Mouse (Mus musculus): ENCODE results near the gene Sparcl1. TPM values are rescaled to one million over a fixed set of nuclear protein-coding genes. Genes with fewer than 3 reads are reported as not detected.

Sparcl1 gene
- polyA plus RNA-seq, 2 experiments: 63.9 to 68.4 TPM

DNA sequence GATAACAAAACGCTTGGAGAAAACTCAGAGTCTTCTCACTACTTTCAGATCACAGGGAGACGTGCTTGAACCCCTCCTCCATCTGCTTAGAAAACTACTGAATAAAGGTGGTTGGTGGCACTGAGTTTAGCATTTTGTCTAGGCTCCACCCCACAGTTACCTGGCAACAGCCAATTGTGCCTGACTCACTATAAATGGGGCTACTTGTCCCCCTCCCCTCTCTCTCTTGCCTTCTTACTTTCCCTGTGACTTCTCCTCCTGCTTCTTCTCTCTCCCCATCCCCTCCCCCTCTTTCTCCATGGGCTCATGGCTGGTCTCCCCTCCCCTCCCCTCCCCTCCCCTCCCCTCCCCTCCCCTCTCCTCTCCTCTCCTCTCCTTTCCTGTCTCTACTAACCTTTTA, 9.4 kb downstream of the Sparcl1 start:
- H3K9ac ChIP-seq (ENCODE audit: low read depth, low read length, severe bottlenecking): no peak overlapping the region
- no peaks in the 10 kb centered on the region for H3K36me3 ChIP-seq (ENCODE audit: control insufficient read depth, insufficient read depth, low read length)
- no peaks in the 10 kb centered on the region for H3K27me3 ChIP-seq (ENCODE audit: control insufficient read depth, insufficient read depth, low read length)
- peaks cover 19% of the 10 kb centered on the region for H3K4me1 ChIP-seq (ENCODE audit: control insufficient read depth, insufficient read depth, low read length)
- no peak overlapping the region for H3K27ac ChIP-seq (replicated peaks; ENCODE audit: low read depth, low read length)
- no peak for DNase-seq (ENCODE audit: low spot score)
- 68% methylated on average over 2 of the region's 2 CpGs for WGBS
- no peak for ATAC-seq (ENCODE audit: low FRiP score, low read depth)
- H3K9me3 ChIP-seq (ENCODE audit: control insufficient read depth, low read length): no peaks in the 10 kb centered on the region
- H3K4me2 ChIP-seq (replicated peaks; ENCODE audit: low read depth, low read length, severe bottlenecking): no peak overlapping the region
- no peak overlapping the region for H3K4me3 ChIP-seq (replicated peaks; ENCODE audit: low read length)
- no peak for TF ChIP-seq POLR2A (IDR thresholded peaks at IDR 0.05; ENCODE audit: borderline replicate concordance, extremely low read depth, insufficient read depth, insufficient read length)

DNA sequence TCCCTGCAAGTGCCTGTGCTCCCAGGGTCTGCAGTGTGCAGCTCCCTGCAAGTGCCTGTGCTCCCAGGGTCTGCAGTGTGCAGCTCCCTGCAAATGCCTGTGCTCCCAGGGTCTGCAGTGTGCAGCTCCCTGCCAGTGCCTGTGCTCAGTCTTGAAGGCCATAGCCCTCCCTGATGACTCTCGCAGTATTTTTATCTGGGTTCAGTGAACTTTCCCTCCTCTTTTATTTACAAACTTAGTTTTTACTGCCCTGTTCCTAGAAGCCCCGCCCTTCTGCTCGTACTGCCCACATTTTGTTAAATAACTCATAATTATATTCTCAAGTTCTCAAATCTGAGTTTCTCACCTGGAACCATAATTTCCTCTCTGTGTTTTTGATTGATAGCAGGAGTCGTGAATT, 10.4 kb downstream of the Sparcl1 start:
- ATAC-seq (ENCODE audit: low FRiP score, low read depth) (no peak), DNase-seq (ENCODE audit: low spot score) (no peak)
- WGBS: 65% methylated on average over 4 of the region's 4 CpGs
- Histone ChIP-seq H3K4me2 (replicated peaks; ENCODE audit: low read depth, low read length, severe bottlenecking) (no peak overlapping the region), H3K4me1 (ENCODE audit: control insufficient read depth, insufficient read depth, low read length) (peaks cover 11% of the 10 kb centered on the region), H3K27me3 (ENCODE audit: control insufficient read depth, insufficient read depth, low read length) (no peaks in the 10 kb centered on the region), H3K9ac (ENCODE audit: low read depth, low read length, severe bottlenecking) (no peak overlapping the region), H3K9me3 (ENCODE audit: control insufficient read depth, low read length) (no peaks in the 10 kb centered on the region), H3K36me3 (ENCODE audit: control insufficient read depth, insufficient read depth, low read length) (no peaks in the 10 kb centered on the region), H3K27ac (replicated peaks; ENCODE audit: low read depth, low read length) (no peak overlapping the region), H3K4me3 (replicated peaks; ENCODE audit: low read length) (no peak overlapping the region)
- no peak for TF ChIP-seq POLR2A (IDR thresholded peaks at IDR 0.05; ENCODE audit: borderline replicate concordance, extremely low read depth, insufficient read depth, insufficient read length)

DNA sequence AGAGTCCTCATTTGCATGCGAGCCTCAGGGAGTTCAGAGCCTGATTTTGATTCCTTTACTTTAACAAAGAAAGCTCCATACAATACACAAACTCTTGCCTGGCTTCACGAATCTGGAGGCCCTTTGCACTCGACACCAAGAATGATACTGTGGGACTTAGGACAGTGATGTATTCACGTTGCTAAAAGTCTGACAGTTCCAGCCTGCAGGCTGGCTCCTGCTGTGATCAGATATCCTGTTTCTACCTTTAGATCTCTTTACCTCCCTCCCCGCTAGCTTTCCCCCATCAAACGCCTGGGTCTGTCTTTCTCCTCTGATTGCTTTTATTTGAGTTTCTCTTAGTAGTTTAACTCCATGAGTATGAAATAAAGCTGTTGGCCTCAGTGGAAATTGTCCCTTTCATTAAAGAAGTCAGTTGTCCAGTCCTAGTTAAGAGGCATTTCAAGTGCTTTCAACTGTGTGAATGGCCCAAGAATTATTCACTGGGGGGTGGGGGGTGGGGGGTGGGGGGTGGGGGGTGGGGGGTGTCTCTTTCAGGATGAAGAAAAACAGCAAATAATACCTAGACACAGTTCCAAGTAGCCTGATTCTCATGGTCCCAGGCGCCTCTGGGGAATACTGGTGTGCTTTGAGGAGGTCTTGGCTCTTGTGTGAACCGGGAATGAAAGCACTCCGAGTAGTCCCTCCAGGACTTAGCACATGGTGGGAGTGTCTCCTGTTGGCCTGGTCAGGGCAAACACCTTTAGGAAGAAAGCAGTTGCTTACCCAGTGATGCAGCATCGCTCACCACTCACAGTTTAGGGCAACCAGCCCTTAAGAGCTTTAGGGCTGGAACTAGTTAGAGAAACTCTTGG, 11.6 kb downstream of the Sparcl1 start:
- WGBS: 27% methylated on average over 10 of the region's 10 CpGs
- H3K27ac ChIP-seq (replicated peaks; ENCODE audit: low read depth, low read length): no peak overlapping the region
- DNase-seq (ENCODE audit: low spot score) (no peak), ATAC-seq (ENCODE audit: low FRiP score, low read depth) (no peak; the same call in 1 of the 2 replicates)
- TF ChIP-seq POLR2A (IDR thresholded peaks at IDR 0.05; ENCODE audit: borderline replicate concordance, extremely low read depth, insufficient read depth, insufficient read length): no peak
- H3K4me3 ChIP-seq (replicated peaks; ENCODE audit: low read length): no peak overlapping the region
- H3K9ac ChIP-seq (ENCODE audit: low read depth, low read length, severe bottlenecking): no peak overlapping the region
- no peak overlapping the region for H3K4me2 ChIP-seq (replicated peaks; ENCODE audit: low read depth, low read length, severe bottlenecking)
- 0 out of 2 replicates have a peak, but pooled peaks cover 2% of the 10 kb centered on the region for H3K4me1 ChIP-seq (ENCODE audit: control insufficient read depth, insufficient read depth, low read length)
- no peaks in the 10 kb centered on the region for H3K36me3 ChIP-seq (ENCODE audit: control insufficient read depth, insufficient read depth, low read length)
- no peaks in the 10 kb centered on the region for H3K27me3 ChIP-seq (ENCODE audit: control insufficient read depth, insufficient read depth, low read length)
- H3K9me3 ChIP-seq (ENCODE audit: control insufficient read depth, low read length): no peaks in the 10 kb centered on the region

GRCm38 (mm10) chr5:104096078-104096938, 17.2 kb downstream of the Sparcl1 start:
- DNase-seq (ENCODE audit: low spot score) (peak; percentile 81), ATAC-seq (ENCODE audit: low FRiP score, low read depth) (peak; percentile 37; the same call in 1 of the 2 replicates)
- H3K4me3 ChIP-seq (replicated peaks; ENCODE audit: low read length): no peak overlapping the region
- H3K27ac ChIP-seq (replicated peaks; ENCODE audit: low read depth, low read length): 0 out of 2 replicates have a peak overlapping the region, but pooled peaks have one; percentile 29
- 0 out of 2 replicates have a peak overlapping the region, but pooled peaks have one; percentile 1 for H3K4me2 ChIP-seq (replicated peaks; ENCODE audit: low read depth, low read length, severe bottlenecking)
- no peak for TF ChIP-seq POLR2A (IDR thresholded peaks at IDR 0.05; ENCODE audit: borderline replicate concordance, extremely low read depth, insufficient read depth, insufficient read length)
- no peak overlapping the region for H3K9ac ChIP-seq (ENCODE audit: low read depth, low read length, severe bottlenecking)
- H3K36me3 ChIP-seq (ENCODE audit: control insufficient read depth, insufficient read depth, low read length): no peaks in the 10 kb centered on the region; the same call in 1 of the 2 replicates
- H3K4me1 ChIP-seq (ENCODE audit: control insufficient read depth, insufficient read depth, low read length): peaks cover 8% of the 10 kb centered on the region; the same call in 1 of the 2 replicates
- H3K27me3 ChIP-seq (ENCODE audit: control insufficient read depth, insufficient read depth, low read length): no peaks in the 10 kb centered on the region
- no peaks in the 10 kb centered on the region for H3K9me3 ChIP-seq (ENCODE audit: control insufficient read depth, low read length)
- WGBS: 37% methylated on average over 16 of the region's 16 CpGs

All from limb, embryonic 14.5 days (tissue).